Mouse (Mus musculus) cerebellum, postnatal 10 days (tissue): ENCODE results near the gene 1700016H13Rik.

ENCODE experiments used
- DNase-seq, 2 experiments: peaks; one replicate each; pipeline ENCODE4 v3.0.0; 2021; ENCODE audit warnings: mixed read lengths in 2 of 2

Gene 1700016H13Rik

DNA sequence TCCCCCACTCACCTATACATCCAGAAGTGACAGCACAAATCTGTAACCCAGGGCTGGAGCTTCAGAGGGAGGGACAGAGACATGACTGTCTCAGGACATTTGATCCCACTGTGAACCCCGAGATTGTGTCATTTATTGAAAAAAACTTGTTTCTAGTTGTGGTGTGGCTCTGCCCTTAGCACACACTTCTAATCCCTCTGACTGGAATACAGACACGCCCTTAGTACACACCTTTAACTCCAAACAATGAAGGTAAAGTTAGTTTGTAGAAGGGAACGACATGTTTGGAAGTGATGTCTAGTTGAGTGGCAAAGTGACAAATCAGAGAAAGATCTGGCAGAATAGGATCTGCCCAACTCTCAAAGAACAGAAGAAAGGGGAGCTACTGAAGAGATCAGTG lies 16.0 kb upstream of the 1700016H13Rik start:
- no peak for DNase-seq

DNA sequence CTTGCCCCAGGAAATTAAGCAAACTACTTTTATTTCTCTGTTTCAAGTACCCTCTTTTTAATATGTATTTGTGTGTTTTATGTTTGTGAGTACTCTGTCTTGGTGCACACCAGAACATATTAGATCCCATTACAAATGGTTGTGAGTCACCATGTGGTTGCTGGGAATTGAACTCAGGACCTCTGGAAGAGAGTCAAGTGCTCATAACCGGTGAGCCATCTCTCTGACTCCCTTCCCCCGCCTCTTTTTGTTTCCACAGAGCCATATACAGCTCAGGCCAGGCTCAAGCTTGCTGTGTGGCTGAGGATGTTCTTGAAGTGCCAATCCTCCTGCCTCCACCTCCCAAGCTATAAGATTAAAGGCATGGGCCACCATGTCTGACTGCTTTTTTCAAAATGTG lies 10.1 kb upstream of the 1700016H13Rik start:
- DNase-seq, result no peak

DNA sequence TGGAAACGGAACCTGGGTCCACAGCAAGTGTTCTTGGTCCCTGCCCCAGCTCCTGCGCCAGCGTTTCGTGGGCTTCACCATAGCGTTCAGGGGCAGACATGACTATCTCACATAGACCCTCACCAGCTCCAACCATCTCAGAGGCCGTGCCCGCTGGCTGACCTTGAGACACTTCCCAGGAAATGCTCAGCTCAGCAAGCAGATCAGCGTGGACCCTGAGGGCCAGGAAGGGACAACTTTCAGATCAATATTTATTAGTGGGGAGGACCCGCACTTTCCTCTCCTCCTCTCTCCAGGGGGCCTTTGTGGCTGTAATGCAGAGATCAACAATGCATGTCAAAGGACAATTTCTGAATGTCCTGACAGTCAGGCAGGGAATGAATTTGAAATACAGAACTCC lies 9.1 kb upstream of the 1700016H13Rik start:
- no peak for DNase-seq

DNA sequence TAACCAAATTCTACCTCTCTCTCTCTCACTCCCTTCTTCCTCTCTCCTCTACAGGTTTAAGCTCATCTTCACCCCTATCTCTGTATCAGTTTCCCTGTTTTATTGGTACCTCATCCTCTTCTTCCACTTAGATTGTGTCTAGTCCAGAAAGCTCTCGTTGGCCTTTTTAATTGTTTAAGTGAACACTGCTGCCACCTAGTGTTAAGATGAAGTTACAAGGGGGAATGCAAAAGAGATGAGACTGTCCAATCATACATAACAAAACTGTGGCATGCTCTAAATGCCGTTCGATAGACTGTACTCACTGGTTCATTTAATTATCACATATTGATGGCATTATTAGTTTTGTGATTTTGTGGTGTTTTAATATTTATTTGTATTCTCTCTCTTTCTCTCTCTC lies 3.8 kb upstream of the 1700016H13Rik start:
- DNase-seq, result peak; percentile 55 to 82

DNA sequence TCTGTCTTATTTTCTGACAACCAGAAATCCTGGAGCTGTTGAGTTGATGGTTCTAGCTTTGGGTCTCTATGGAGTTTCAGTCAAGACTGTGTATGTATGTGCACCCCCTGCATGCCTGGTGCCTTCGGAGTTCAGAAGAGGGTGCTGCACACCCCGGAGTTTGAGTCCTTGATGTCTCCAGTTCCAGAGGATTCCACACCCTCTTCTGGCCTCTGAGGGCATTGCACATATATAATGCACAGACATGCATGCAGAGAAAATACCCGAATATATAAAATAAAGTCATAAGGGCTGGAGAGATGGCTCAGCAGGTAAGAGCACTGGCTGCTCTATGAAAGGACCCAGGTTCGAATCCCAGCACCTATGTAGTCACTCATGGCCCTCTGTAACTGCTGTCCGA lies 3.1 kb upstream of the 1700016H13Rik start:
- DNase-seq, result peak; percentile 35 to 45

DNA sequence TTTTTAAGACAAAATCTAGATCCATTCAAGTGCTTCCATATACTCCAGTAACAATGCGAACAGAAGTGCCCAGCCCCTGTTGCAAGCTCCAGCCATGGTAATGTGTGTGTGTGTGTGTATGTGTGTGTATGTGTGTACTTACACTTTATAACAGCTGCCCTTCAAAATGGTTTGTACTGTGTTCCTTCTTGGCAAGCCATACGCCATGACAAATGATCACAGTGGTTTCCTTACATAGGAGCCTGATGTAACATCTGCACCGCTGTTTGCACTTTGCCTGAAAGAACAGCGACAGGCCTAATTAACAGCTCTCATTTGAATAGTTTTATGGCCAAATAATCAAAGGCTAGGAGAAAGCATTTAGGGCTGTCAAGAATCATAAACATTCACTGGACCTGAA lies 1.0 kb downstream of the 1700016H13Rik start:
- DNase-seq, result no peak

DNA sequence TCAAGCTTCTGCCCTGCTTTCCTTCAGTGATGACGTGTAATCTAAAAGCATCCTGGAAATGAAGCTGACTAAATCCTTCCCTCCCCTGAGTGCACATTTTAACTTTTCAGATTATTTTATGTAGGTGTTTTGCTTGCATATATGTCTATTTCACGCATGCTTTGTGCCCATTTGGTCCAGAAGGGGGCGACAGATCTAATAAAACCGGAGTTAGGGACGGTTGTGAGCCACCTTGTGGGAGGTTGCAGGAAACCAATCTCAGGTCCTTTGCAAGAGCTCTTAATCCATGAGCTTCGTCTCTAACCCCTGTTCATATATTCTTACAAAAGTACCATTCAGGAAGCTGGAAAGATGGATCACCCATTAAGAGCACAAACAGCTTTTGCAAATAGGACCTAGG lies 1.6 kb downstream of the 1700016H13Rik start:
- peak; percentile 68 to 72 for DNase-seq

DNA sequence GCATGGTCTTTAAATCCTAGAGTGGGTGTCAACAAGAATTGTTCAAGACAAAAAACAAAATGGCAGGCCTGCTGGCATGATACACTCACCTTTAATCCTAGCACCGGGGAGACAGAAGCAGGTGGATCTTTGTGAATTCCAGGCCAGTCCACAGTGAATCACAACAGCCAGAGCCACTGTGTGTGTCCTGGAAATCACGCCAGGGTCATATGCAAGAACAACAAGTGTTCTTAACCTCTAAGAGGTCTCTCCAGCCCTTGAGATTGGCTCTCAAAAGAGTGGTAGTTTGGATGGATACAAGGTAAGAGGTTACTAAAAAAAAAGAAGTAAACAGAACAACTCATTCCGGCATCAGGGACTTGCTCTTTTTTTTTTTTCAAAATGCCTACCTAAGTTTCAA lies 8.5 kb downstream of the 1700016H13Rik start:
- no peak for DNase-seq

DNA sequence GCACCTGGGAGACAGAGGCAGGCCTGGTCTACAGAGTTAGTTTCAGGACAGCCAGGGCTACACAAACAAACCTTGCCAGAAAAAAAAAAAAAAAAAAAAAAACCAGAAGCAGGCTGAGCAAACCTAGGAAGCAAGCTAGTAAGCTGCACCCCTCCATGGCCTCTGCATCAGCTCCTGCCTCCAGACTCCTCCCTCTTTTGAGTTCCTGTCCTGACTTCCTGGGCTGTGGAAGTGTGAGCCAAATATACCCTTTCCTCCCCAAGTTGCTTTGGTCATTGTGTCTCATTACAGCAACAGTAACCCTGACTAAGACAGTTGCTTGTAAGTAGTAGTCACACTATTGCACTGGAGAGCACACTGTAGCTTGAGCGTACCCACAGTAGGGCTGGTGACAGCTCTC lies 11.6 kb downstream of the 1700016H13Rik start:
- DNase-seq, result no peak

DNA sequence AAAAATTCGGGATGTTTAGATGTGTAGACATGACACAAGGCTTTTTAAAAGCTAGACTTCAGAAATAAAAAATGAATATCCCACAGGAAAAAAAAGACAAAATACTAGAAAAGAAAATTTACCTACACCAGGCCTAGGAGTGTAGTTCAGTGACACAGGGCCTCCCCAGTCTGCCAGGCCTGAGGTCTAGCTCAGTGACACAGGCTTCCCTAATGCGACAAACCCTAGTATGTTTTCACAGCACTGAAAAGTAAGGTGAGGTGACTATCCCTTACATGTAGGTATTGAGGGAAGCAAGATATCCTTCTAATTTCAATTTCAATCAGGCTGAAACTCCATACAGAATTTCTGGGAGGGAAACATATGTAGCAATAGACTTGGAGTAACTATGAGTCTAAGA lies 18.6 kb downstream of the 1700016H13Rik start:
- DNase-seq, result no peak

DNA sequence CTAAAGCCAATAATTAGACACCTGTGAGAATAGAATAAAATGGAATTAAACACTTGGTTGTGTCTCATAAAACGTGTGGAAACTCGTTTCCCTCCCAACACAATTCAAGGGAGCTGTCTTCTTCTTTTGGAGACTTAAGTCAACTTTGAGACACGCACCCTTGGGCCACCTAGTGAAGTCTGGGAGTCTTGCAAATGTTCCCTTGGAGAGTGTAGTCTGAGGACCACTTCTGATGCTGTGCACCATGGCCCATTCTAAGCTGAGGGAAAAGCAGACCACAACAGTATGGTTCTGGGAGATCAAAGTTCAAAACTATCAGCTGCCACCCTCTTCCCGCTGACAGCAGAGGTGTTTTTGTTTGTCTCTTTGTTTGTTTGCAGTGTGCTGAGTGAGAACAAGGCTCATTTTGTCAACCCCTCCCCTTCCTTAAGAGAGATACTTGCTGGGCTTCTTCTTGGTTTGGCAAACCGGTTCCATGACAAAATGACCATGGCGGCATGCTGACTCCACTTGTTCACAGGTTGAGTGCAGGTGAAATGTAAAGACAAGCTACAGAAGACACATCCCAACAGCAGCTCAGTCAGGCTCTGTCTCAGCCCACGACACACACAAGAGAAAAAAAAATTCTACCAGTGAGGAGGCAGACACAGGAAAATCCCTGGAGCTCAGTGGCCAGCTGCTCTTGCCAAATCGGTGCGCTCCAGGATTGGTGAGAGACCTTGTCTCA lies 25.8 kb downstream of the 1700016H13Rik start:
- DNase-seq, result no peak

DNA sequence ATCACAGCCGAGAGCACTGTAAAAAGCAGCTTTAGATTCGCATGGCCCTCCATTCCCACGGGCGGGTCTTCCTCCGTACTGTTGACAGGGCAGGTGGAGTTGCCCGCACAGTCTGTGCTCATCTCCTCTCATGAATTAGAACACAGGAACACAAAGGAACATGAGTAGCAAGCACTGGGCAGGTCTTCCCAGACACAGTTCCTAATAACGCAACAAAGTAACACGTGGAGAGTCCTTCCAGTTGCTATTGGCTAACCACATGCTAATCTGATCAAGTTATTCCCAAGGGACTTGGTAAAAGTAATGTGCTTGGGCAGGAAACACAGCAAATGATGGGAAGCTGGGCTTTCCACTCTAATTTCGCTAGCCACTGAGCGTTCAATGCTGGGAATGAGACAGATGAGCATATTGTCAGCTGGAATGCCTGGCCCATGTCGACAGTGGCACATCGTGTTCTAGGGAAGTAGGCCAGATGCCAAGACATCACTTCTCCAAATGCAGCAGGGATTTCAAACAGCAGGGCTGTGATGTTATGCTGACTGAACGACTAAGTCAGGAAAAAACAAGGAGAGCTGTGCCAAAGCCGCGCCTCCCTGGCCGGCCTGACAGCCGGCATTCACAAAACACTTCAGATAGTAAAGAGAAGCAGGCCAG lies 26.6 kb downstream of the 1700016H13Rik start, which contains the start of gene Slc10a6:
Slc10a6 (minus strand) TSS at position 293 of the 654 bp plus-strand sequence.
- peak; percentile 60 to 62 for DNase-seq

DNA sequence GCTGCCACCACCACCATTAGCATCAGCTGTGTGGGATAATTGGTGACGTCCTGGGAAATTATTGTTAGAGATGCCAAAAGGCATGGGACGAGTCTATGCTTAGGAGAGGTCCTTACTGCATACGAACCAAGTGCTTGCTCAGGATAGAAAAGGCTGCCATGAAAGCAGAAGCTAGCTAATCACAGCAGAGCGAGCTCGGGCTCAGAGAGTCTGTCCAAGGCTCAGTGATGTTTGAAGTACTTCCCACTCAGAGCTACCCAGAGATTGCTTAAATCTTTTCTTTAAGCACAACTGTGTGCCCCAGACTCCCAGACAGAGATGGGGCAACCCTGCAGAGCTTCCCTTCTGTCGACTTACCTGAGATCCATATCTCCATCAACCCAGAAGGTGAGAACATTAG lies 27.3 kb downstream of the 1700016H13Rik start:
- DNase-seq, result no peak

DNA sequence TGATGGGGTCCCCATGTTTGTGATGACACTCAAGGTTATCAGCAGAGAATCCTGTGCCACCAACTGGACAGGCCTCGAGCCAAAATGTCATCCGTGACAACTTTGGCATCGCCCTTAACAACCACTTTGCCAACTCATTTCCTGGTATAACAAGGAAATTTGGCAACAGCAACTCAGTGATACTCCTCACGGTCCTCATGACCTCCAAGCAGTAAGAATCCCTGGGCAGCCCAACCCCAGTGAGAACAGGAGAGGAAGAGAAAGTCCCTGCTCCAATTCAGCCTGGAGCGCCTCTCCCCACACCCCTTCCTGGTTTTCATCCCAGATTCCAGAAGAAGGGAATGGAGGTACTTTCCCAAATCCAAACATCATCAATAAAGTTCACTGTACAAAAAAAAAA lies 31.0 kb downstream of the 1700016H13Rik start:
- DNase-seq, result no peak

DNA sequence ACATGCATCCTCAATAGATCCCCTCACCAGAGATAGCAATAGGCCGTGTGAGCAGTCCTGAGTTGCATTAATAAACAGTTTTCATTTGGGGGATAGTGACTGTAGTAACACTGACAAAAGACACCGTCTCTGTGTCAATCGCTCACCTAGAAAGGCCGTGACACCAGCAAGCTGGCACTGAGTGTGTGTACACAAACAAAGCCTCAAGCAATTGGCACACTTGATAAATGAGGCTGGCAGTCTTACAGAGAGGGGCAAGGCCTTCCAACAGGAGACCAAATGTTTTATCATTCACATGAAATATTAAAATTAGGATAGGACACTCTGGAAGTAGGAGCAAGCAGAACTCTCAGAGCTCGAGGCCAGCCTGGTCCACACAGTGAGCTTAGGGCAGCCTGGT lies 33.5 kb downstream of the 1700016H13Rik start:
- peak; percentile 18 to 25 for DNase-seq

DNA sequence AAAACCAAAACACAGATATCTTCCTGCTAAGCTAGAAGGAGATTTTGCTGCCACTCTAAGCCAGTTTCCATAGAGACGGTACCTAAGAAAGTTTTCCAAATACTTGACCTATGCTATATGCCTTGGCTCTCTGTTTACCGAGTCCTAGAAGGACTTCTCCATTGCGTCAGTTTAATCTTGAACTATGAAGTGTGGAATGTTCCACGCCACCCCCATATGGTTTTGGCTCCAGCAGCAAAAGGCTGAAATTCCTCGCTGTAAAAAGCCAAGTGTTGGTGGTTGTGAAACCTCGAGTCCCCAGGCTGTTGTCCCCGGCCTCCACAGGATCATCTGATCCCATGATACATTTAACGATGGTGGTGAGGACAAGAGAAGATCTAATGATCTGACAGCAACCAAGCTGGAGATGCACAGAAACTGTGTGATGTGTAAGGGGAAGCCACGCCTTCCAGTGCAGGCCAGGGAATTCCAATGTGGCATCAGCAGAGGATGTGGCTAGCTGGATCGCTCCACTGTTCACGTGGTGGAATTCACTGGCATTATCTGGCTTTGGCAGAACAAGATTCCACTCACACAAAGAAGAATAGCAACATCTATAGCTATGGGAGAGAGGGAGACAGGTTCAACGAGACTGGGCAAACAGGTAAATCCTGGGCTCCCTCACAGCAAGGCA lies 35.4 kb downstream of the 1700016H13Rik start:
- DNase-seq, result no peak

DNA sequence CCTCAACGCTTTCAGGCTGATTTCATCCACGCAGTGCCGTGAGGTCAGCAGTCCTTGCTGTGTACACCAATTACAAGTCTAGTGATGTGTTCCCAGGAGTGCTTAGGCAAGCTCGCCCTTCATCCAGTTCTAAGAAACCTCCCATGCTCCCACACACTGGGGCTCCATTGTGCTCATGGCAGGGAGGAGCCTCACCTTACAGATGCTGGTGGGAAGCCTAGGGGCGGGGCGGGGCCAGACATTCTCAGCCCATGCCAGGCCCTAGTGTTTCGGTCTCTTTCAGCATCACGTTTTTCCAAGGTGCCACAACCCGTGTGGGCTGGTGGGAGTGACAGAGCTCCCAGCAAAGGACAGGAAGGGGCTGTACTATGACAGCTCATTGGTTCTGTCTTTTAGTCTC lies 38.6 kb downstream of the 1700016H13Rik start:
- DNase-seq, result no peak

DNA sequence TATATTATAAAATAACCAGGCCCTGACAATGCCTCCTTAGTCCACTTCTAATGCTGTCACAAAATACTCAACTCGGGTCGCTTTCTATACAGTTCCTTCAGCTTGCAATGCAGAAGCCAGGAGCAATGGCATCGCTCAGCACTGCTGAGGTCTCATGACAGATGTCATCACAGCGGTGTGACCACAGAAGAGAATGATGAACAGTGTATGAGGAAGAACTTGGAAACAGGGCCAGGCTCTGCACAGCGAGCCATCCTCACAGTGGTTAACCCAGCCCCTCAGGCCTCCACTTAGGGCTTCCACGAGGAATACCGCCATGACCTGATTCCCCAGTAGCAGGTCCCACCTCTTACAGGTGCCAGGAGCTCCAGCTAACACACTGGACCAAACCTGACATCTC lies 41.5 kb downstream of the 1700016H13Rik start:
- DNase-seq, result no peak

DNA sequence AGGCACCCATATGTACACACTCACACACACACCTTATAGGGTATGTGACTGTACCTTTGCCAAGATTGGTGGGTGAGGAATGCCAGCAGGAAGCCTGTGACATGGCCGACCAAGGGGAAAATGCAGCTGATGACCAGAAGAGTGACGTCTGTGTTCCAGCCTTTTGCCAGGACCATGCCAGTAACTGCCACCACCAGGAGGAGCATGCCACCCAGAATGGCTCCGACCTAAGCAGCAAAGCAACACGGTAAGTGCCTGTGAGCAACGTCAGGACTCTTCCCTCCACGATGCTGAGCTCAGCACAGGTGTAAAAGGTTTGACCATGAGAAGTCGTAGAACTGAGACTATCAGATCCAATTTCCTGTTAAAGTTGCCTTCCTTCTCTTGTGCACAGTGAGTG lies 43.5 kb downstream of the 1700016H13Rik start:
- no peak for DNase-seq

DNA sequence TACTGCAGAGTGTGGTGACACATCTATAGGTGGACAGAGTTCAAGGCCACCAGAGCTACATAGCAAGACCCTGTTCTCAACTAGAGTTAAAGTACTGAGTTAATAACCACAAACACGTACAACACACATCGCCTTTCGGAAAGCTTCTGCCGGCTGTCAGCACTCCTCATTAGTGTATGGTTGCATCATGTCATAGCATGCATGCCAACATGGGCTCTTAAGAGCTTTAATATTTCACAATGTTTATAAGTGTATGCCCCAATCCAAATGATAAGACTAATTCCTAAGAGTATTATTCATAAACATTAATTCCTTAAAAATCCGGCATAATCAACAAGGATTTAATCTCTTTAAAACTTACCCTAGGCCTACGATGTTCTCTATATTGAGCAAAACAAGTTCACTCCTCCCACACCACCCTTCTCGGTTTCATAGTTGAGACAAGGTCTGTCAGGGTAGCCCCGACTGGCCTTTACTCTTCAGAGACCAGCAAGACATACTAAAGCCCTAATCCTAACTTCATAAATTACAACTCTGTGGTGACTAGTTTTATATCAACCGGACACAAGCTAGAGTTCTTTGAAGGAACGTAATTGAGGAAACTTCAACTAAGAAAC lies 44.8 kb downstream of the 1700016H13Rik start:
- no peak for DNase-seq

DNA sequence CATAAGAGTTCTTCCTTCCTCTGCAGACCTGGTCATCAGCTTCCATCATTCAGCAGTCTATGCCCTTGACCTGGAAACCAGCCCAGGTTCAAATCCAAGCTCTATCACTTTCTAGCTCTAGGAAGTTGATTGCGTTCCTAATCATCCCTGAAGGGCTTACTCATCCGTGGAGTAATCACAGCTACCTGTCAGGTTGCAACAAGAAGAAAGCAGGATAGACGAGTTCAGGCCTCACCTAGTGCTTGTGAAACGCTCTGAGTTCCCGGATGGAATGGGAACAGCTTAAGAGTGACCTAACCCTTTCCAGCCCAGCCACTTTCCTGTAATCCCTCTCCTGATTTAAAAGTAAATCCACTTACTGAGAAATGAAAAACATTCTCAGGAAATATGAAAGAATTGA lies 45.7 kb downstream of the 1700016H13Rik start:
- DNase-seq, result no peak

DNA sequence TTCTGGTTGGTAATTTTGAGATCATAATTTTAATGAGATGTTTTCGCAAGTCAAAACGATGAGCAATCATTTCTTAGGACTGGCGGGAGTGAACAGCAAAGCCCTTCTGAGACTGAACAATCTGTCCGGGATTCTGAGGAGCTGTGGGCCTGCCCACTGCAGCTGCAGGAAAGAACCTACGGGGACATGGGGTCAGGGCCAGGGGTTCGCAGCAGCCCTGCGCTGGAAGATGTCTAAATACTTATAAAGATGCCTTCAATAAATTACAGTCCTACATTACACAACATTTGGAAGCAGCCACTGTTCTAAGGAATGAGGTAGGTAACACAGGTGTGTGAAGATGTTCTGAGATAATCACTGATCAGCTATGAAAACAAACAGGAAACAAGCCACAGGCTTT lies 50.1 kb downstream of the 1700016H13Rik start:
- DNase-seq, result no peak

DNA sequence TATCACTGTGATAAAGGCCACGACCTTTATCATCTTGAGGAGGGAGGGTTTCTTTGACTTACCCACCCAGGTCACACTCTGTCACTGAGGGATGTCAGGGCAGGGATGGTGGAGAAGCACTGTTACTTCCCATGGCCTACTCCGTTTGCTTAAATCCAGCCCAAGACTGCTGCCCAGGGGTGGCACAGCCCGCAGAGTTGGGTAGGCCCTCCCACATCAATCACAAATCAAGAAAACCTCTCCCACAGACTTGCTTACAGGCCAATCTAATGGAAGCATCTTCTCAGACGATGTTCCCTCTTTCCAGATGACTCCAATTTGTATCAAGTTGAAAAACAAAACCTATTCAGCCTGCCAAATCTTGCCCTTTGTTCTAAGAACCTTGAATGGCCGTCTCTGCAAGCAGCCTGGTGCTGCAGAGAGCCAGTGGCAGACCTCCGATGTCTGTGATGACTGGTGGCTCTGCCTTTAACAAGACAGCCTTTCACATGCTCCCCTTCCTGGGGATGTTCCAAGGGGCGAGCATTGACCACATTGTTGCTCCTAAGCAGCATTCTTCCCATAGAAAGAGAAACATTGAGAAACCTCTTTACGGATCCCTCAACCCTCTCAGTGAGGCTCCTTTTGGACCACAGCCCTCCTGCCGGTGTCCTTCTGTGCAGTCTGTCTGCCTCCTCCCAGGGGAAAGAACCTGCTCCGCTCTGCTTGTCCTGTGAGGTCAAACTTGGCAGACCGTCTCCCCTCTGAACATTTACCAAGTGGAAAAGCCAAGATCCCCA lies 52.5 kb downstream of the 1700016H13Rik start:
- peak; percentile 71 to 73 for DNase-seq
